Comparison of ENCODE assay signal across 15 mouse cellular contexts in genomic region chr3:125690948-125691347, GRCm38 (mm10).
"Had no signal": no experiment of that assay in that cellular context is flagged by ENCODE, and none has a peak within 500 bp of the region (broad histone marks: within the 10 kb centered on the region; RNA-seq: fewer than 3 reads in every experiment).

No protein-coding gene starts in this region.

- ATAC-seq: liver, embryonic 12.5 days; midbrain, embryonic 15.5 days had no signal

- H3K4me3 ChIP-seq: liver, embryonic 12.5 days; midbrain, embryonic 10.5 days; midbrain, embryonic 15.5 days; myocyte; stomach, embryonic 15.5 days had no signal

- DNase-seq: lung, adult 18-20 months; lung, embryonic 14.5 days; lung, postnatal 10 days; lung, postnatal 4 days; right cerebral cortex, postnatal 14 days; thymus, adult 2 months; thymus, postnatal 25 days; thymus, postnatal 4 days had no signal

- H3K4me2 ChIP-seq: liver, embryonic 12.5 days; lung, embryonic 14.5 days; midbrain, embryonic 15.5 days; stomach, embryonic 15.5 days had no signal

- H3K9ac ChIP-seq: liver, embryonic 12.5 days; liver, embryonic 14.5 days; lung, embryonic 14.5 days; midbrain, embryonic 15.5 days; stomach, embryonic 15.5 days had no signal

- H3K27ac ChIP-seq: liver, embryonic 12.5 days; liver, embryonic 14.5 days; midbrain, embryonic 10.5 days; midbrain, embryonic 15.5 days; stomach, embryonic 15.5 days; stomach, postnatal 0 days had no signal

- H3K4me1 ChIP-seq: liver, embryonic 12.5 days; midbrain, embryonic 10.5 days; midbrain, embryonic 15.5 days; stomach, embryonic 15.5 days had no signal

- H3K27me3 ChIP-seq: liver, embryonic 12.5 days; midbrain, embryonic 15.5 days; stomach, embryonic 15.5 days had no signal

- H3K9me3 ChIP-seq: liver, embryonic 12.5 days; midbrain, embryonic 10.5 days; midbrain, embryonic 15.5 days; stomach, embryonic 15.5 days had no signal

- H3K36me3 ChIP-seq: liver, embryonic 12.5 days; midbrain, embryonic 10.5 days; midbrain, embryonic 15.5 days; stomach, embryonic 15.5 days had no signal
